Mouse (Mus musculus) heart, adult 2 months (tissue): Measurements from ENCODE around the gene Mrpl46.

ENCODE experiments used
- CTCF ChIP-seq: fragments of 200-600 bp; IDR thresholded peaks from 2 replicates; pipeline ENCODE4 v1.8.1; 2022; ENCODE audit warnings: antibody characterized with exemption, mild to moderate bottlenecking, moderate library complexity
- EP300 ChIP-seq: fragments of 200-500 bp; IDR thresholded peaks from 2 replicates; pipeline ENCODE4 v1.6.1; 2011; ENCODE audit warnings: low read depth, low read length, control low read depth; ENCODE audit not compliant: insufficient read depth

- TF ChIP-seq CTCF (peak; percentile 34), EP300 (no peak)
Observed at GRCm38 (mm10) chr7:78826682-78827385, 43.5 kb upstream of the Mrpl46 start.
